Mouse (Mus musculus): ENCODE results near the gene Arntl2. TPM values are rescaled to one million over a fixed set of nuclear protein-coding genes. Genes with fewer than 3 reads are reported as not detected.

Gene Arntl2
- polyA plus RNA-seq, 1 experiment from 2014 or later: 7.1 TPM

DNA sequence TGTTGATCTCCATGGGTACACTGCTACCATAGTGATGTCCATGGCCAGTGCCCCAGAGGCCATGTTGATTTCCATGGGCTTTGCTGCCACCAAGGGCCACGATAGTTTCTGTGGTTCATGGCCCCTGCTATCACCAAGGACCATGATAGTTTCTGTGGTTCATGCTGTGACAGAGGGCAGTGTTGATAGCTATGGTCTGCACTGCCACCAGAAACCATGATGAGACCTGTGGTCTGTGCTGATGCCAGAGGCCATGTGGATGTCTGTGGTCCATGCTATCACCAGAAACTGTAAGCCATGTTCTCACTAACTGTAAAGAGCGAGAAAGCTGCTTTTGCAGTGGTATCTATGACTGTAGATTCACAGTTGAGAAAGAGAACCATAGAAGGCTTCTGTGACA is 40.7 kb upstream of the Arntl2 start:
- no peak for ATAC-seq (ENCODE audit: insufficient number of reproducible peaks, insufficient read depth, low FRiP score, low read depth)
- Histone ChIP-seq H3K36me3 (ENCODE audit: control insufficient read depth, insufficient read depth, low read length) (no peaks in the 10 kb centered on the region), H3K9ac (replicated peaks; ENCODE audit: low read depth, low read length) (no peak overlapping the region), H3K27me3 (ENCODE audit: control insufficient read depth, insufficient read depth, low read length) (no peaks in the 10 kb centered on the region), H3K4me1 (ENCODE audit: control insufficient read depth, insufficient read depth, low read length) (0 out of 2 replicates have a peak, but pooled peaks cover 6% of the 10 kb centered on the region), H3K4me2 (replicated peaks; ENCODE audit: low read depth, low read length) (no peak overlapping the region), H3K9me3 (ENCODE audit: control insufficient read depth, low read depth, low read length) (no peaks in the 10 kb centered on the region), H3K4me3 (ENCODE audit: low read depth, low read length) (no peak overlapping the region), H3K27ac (ENCODE audit: low read length) (no peak overlapping the region)
- WGBS: 90% methylated on average over 2 of the region's 2 CpGs

DNA sequence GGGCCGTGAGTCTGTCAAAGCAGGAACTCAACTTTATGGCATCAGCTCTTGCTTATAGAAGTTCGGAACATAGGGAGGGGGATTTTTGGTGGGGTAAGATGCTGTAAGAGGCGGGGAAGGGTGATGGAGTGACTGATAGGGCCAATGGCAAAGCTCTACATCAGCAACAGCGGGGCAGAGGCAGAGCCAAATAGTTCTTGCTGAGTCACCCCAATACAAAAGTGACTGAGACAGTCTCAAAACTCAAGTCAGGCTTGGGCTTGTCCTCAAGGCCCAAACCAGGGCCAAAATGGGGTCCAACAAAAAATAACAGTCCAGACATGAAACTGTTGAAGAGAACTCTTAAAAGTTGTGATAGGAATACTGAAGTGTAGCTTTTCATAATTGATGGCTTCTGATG is 40.2 kb upstream of the Arntl2 start:
- H3K27me3 ChIP-seq (ENCODE audit: control insufficient read depth, insufficient read depth, low read length): no peaks in the 10 kb centered on the region

DNA sequence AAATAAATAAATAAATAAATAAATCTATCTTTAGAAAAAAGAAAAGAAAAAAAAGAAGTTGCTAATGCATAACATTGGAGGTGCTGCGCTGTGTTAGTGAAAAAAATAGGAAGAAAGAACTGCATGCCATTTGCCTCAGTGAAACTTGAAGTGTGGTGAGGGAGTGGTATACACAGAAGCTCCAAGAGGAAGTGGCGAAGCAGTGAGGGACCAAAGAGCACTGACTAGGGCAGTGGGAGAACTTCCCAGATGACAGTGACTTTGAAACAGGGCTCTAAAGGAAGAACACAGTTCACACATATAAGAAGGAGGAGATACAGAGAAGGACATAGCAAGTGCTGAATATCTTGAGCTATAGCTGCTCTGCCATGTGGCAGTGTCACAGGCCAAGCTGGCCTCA is 36.8 kb upstream of the Arntl2 start:
- Histone ChIP-seq H3K27me3 (ENCODE audit: control insufficient read depth, insufficient read depth, low read length) (no peaks in the 10 kb centered on the region), H3K4me1 (ENCODE audit: control insufficient read depth, insufficient read depth, low read length) (0 out of 2 replicates have a peak, but pooled peaks cover 1% of the 10 kb centered on the region), H3K4me3 (ENCODE audit: low read depth, low read length) (no peak overlapping the region), H3K4me2 (replicated peaks; ENCODE audit: low read depth, low read length) (no peak overlapping the region), H3K9me3 (ENCODE audit: control insufficient read depth, low read depth, low read length) (no peaks in the 10 kb centered on the region), H3K36me3 (ENCODE audit: control insufficient read depth, insufficient read depth, low read length) (no peaks in the 10 kb centered on the region), H3K9ac (replicated peaks; ENCODE audit: low read depth, low read length) (no peak overlapping the region), H3K27ac (ENCODE audit: low read length) (no peak overlapping the region)
- 93% methylated on average over 2 of the region's 2 CpGs for WGBS
- no peak for ATAC-seq (ENCODE audit: insufficient number of reproducible peaks, insufficient read depth, low FRiP score, low read depth)

More for the DNA sequence above, 40.2 kb upstream of the Arntl2 start:
- no peak overlapping the region for H3K9ac ChIP-seq (replicated peaks; ENCODE audit: low read depth, low read length)
- H3K4me3 ChIP-seq (ENCODE audit: low read depth, low read length): no peak overlapping the region
- H3K9me3 ChIP-seq (ENCODE audit: control insufficient read depth, low read depth, low read length): no peaks in the 10 kb centered on the region
- 0 out of 2 replicates have a peak, but pooled peaks cover 6% of the 10 kb centered on the region for H3K4me1 ChIP-seq (ENCODE audit: control insufficient read depth, insufficient read depth, low read length)
- WGBS: 92% methylated on average over 4 of the region's 4 CpGs
- no peak overlapping the region for H3K4me2 ChIP-seq (replicated peaks; ENCODE audit: low read depth, low read length)
- no peak overlapping the region for H3K27ac ChIP-seq (ENCODE audit: low read length)
- ATAC-seq (ENCODE audit: insufficient number of reproducible peaks, insufficient read depth, low FRiP score, low read depth): no peak
- H3K36me3 ChIP-seq (ENCODE audit: control insufficient read depth, insufficient read depth, low read length): no peaks in the 10 kb centered on the region

DNA sequence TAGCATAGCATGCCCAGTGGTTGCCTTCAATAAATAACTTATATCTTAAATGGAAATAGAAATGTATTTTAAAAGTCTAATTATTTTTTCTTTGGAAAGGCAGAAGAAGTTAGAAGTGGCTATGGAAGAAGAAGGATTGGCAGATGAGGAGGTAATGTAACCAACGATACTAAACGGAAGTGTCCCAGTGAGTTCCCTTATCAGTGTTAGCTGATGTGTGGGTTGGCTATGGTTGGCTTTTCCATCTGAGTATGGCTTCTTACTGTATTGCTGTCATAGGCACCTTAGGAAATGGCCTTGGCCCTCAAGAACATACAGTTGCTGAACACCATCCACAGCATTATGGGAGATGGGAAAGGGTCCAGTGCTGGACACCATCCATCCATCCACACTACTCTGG is 35.8 kb upstream of the Arntl2 start:
- Histone ChIP-seq H3K4me3 (ENCODE audit: low read depth, low read length) (no peak overlapping the region), H3K4me2 (replicated peaks; ENCODE audit: low read depth, low read length) (no peak overlapping the region), H3K27ac (ENCODE audit: low read length) (no peak overlapping the region), H3K36me3 (ENCODE audit: control insufficient read depth, insufficient read depth, low read length) (no peaks in the 10 kb centered on the region), H3K9ac (replicated peaks; ENCODE audit: low read depth, low read length) (no peak overlapping the region), H3K4me1 (ENCODE audit: control insufficient read depth, insufficient read depth, low read length) (no peaks in the 10 kb centered on the region), H3K27me3 (ENCODE audit: control insufficient read depth, insufficient read depth, low read length) (no peaks in the 10 kb centered on the region), H3K9me3 (ENCODE audit: control insufficient read depth, low read depth, low read length) (no peaks in the 10 kb centered on the region)
- no peak for ATAC-seq (ENCODE audit: insufficient number of reproducible peaks, insufficient read depth, low FRiP score, low read depth)
- 92% methylated on average over 2 of the region's 2 CpGs for WGBS

DNA sequence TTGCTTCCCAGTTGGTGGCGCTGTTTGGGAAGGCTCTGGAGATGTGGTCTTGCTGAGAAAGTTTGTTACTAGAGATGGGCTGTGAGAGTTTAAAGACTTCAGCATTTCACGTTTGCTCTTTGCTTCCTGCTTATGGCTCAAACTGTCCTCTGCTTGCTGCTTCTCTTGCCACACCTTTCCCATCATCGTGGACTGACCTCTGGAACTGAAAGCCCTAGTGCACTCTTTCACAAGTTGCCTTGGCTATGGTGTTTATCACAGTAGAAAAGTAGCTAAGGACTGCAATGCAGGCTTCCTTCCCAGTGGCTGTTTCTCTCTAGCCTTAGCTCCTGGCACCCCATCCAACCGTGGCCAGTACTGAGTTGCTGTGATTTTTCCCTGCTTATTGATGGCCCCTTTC is 35.1 kb upstream of the Arntl2 start:
- no peaks in the 10 kb centered on the region for H3K36me3 ChIP-seq (ENCODE audit: control insufficient read depth, insufficient read depth, low read length)
- no peak for ATAC-seq (ENCODE audit: insufficient number of reproducible peaks, insufficient read depth, low FRiP score, low read depth)
- H3K4me2 ChIP-seq (replicated peaks; ENCODE audit: low read depth, low read length): no peak overlapping the region
- H3K4me1 ChIP-seq (ENCODE audit: control insufficient read depth, insufficient read depth, low read length): no peaks in the 10 kb centered on the region
- no peak overlapping the region for H3K4me3 ChIP-seq (ENCODE audit: low read depth, low read length)
- no peak overlapping the region for H3K9ac ChIP-seq (replicated peaks; ENCODE audit: low read depth, low read length)
- 63% methylated on average over 4 of the region's 4 CpGs for WGBS
- H3K27me3 ChIP-seq (ENCODE audit: control insufficient read depth, insufficient read depth, low read length): no peaks in the 10 kb centered on the region
- H3K27ac ChIP-seq (ENCODE audit: low read length): no peak overlapping the region
- H3K9me3 ChIP-seq (ENCODE audit: control insufficient read depth, low read depth, low read length): no peaks in the 10 kb centered on the region

DNA sequence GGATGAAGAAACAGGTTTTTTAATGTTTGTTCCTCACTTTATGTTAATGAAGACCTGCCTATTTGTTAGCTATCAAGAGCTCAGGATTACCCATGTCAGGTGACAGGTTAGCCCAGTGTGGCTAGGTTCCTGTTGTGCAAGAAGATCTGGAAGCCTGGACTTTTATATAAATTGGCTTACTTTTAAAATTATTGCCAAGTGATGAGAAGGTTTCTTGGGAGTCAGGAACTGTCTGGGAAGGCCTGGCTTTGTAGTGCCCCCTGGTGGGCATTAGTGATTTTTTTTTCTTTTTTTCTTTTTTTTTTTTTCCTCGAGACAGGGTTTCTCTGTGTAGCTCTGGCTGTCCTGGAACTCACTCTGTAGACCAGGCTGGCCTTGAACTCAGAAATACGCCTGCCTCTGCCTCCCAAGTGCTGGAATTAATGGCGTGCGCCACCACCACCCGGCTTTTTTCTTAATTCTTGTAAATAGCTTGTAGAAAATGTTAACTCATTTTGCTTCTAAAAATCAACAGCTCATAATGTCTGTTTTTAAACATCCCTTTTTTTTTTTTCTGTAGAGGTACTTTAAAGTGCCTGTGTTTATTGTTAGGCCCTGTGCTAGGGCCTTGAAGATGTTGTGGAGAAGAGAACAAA is 33.5 kb upstream of the Arntl2 start:
- no peaks in the 10 kb centered on the region for H3K27me3 ChIP-seq (ENCODE audit: control insufficient read depth, insufficient read depth, low read length)
- H3K27ac ChIP-seq (ENCODE audit: low read length): no peak overlapping the region
- ATAC-seq (ENCODE audit: insufficient number of reproducible peaks, insufficient read depth, low FRiP score, low read depth): no peak
- H3K4me1 ChIP-seq (ENCODE audit: control insufficient read depth, insufficient read depth, low read length): no peaks in the 10 kb centered on the region
- H3K4me2 ChIP-seq (replicated peaks; ENCODE audit: low read depth, low read length): no peak overlapping the region
- no peaks in the 10 kb centered on the region for H3K9me3 ChIP-seq (ENCODE audit: control insufficient read depth, low read depth, low read length)
- WGBS: 61% methylated on average over 5 of the region's 5 CpGs
- H3K36me3 ChIP-seq (ENCODE audit: control insufficient read depth, insufficient read depth, low read length): peaks cover 6% of the 10 kb centered on the region; the same call in 1 of the 2 replicates
- H3K9ac ChIP-seq (replicated peaks; ENCODE audit: low read depth, low read length): no peak overlapping the region
- H3K4me3 ChIP-seq (ENCODE audit: low read depth, low read length): no peak overlapping the region

DNA sequence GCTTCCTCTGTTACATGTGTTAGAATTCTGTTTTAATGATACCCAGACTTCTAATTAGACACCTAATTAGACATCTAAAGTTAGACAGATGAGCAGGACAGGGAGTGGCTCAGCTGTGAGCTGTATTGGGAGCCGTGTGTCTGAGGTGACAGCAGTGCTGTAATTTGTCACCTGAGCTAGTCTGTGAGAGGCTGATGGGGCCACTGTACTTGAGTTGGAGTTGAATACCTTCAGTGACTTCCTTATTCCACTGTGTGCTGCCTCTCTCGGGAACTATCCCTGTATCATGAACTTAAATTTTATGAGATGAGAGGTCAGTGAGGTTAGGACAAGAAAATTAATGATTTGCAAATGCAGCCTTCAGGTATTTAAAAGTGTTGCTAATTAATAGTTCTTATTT is 31.3 kb upstream of the Arntl2 start:
- Histone ChIP-seq H3K9me3 (ENCODE audit: control insufficient read depth, low read depth, low read length) (no peaks in the 10 kb centered on the region), H3K27me3 (ENCODE audit: control insufficient read depth, insufficient read depth, low read length) (no peaks in the 10 kb centered on the region), H3K4me3 (ENCODE audit: low read depth, low read length) (no peak overlapping the region), H3K9ac (replicated peaks; ENCODE audit: low read depth, low read length) (no peak overlapping the region), H3K4me2 (replicated peaks; ENCODE audit: low read depth, low read length) (no peak overlapping the region), H3K36me3 (ENCODE audit: control insufficient read depth, insufficient read depth, low read length) (peaks cover 11% of the 10 kb centered on the region; the same call in 1 of the 2 replicates), H3K27ac (ENCODE audit: low read length) (no peak overlapping the region), H3K4me1 (ENCODE audit: control insufficient read depth, insufficient read depth, low read length) (no peaks in the 10 kb centered on the region)
- 35% methylated on average over 2 of the region's 2 CpGs for WGBS
- ATAC-seq (ENCODE audit: insufficient number of reproducible peaks, insufficient read depth, low FRiP score, low read depth): no peak

DNA sequence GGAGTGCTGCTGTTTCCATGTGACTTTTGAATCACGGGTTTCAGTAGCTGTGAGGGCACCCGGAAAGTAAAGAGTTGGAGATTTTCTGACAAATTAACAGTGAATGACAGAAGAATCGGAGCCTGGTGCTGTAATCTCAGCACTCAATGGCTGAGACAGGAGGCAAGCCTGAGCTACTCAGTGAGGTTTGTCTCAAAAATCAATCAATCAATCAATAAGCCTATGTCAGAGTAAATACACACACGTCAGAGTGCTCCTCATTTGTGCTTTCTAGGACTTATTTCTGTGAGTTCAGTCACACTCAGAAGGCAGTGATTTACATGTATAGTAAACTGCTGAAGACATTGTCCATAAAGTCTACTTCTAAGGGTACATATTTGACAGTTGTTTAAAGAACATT is 30.6 kb upstream of the Arntl2 start:
- Histone ChIP-seq H3K9me3 (ENCODE audit: control insufficient read depth, low read depth, low read length) (no peaks in the 10 kb centered on the region), H3K4me1 (ENCODE audit: control insufficient read depth, insufficient read depth, low read length) (no peaks in the 10 kb centered on the region), H3K27me3 (ENCODE audit: control insufficient read depth, insufficient read depth, low read length) (no peaks in the 10 kb centered on the region), H3K9ac (replicated peaks; ENCODE audit: low read depth, low read length) (no peak overlapping the region), H3K4me3 (ENCODE audit: low read depth, low read length) (no peak overlapping the region), H3K4me2 (replicated peaks; ENCODE audit: low read depth, low read length) (no peak overlapping the region), H3K36me3 (ENCODE audit: control insufficient read depth, insufficient read depth, low read length) (peaks cover 15% of the 10 kb centered on the region; the same call in 1 of the 2 replicates), H3K27ac (ENCODE audit: low read length) (no peak overlapping the region)
- WGBS: 64% methylated on average over 4 of the region's 4 CpGs
- no peak for ATAC-seq (ENCODE audit: insufficient number of reproducible peaks, insufficient read depth, low FRiP score, low read depth)

Measured in stomach, embryonic 14.5 days (tissue).